Mouse (Mus musculus): ENCODE data around the gene Ube2d2b. TPM values are rescaled to one million over a fixed set of nuclear protein-coding genes. Genes with fewer than 3 reads are reported as not detected.

Ube2d2b gene
- polyA plus RNA-seq, 1 experiment from 2014 or later = 0.11 TPM

Other genes starting within 250 kb of the Ube2d2b start
- gene Rpap2, start 232.7 kb upstream of the Ube2d2b start, polyA plus RNA-seq (2016; fragmentation: Nextera tagmentation; extraction: Ambion mirVana) = 19.0 and 22.7 TPM in 2 replicates
- 33.0 and 39.0 TPM in 2 replicates for gene Glmn, start 232.2 kb upstream of the Ube2d2b start, polyA plus RNA-seq (2016; fragmentation: Nextera tagmentation; extraction: Ambion mirVana)
- 0.05 and 0.26 TPM in 2 replicates for gene Gfi1, start 104.1 kb upstream of the Ube2d2b start, polyA plus RNA-seq (2016; fragmentation: Nextera tagmentation; extraction: Ambion mirVana)
- gene Evi5, start 45.0 kb downstream of the Ube2d2b start, polyA plus RNA-seq (2016; fragmentation: Nextera tagmentation; extraction: Ambion mirVana) = 61.2 and 61.8 TPM in 2 replicates
- 94.0 and 96.0 TPM in 2 replicates for gene Rpl5, start 70.4 kb downstream of the Ube2d2b start, polyA plus RNA-seq (2016; fragmentation: Nextera tagmentation; extraction: Ambion mirVana)
- gene Fam69a, start 157.0 kb downstream of the Ube2d2b start, polyA plus RNA-seq (2016; fragmentation: Nextera tagmentation; extraction: Ambion mirVana) = 10.8 and 15.8 TPM in 2 replicates
- gene Mtf2, start 235.6 kb downstream of the Ube2d2b start, polyA plus RNA-seq (2016; fragmentation: Nextera tagmentation; extraction: Ambion mirVana) = 163 and 189 TPM in 2 replicates